Mouse (Mus musculus) kidney, adult 2 months (tissue): Measurements from ENCODE around the gene Aebp1. TPM values are rescaled to one million over a fixed set of nuclear protein-coding genes. Genes with fewer than 3 reads are reported as not detected.
A peak's percentile ranks its signal among the peaks of the same experiment; 100 is the strongest.

Source experiments
- DNase-seq: peaks from one replicate; pipeline ENCODE4 v3.0.0; 2021
- H3K27ac ChIP-seq: fragments of 200-500 bp; 2 replicates; pipeline ENCODE4 v1.5.1; 2012; ENCODE audit warnings: low read depth, low read length, control low read depth, inconsistent platforms; ENCODE audit not compliant: insufficient read depth
- H3K27me3 ChIP-seq: fragments of 200-500 bp; replicated peaks from 2 replicates; pipeline ENCODE4 v1.6.1; 2012; ENCODE audit warnings: mild to moderate bottlenecking, moderate library complexity, low read length, inconsistent platforms; ENCODE audit not compliant: control insufficient read depth, insufficient read depth
- H3K36me3 ChIP-seq: fragments of 200-500 bp; 2 replicates; pipeline ENCODE4 v1.6.1; 2012; ENCODE audit warnings: mild to moderate bottlenecking, moderate library complexity, low read length, inconsistent platforms; ENCODE audit not compliant: control insufficient read depth, insufficient read depth
- H3K4me1 ChIP-seq: fragments of 200-500 bp; 2 replicates; pipeline ENCODE4 v1.6.1; 2011; ENCODE audit warnings: low read length; ENCODE audit not compliant: control insufficient read depth, insufficient read depth
- H3K4me3 ChIP-seq: fragments of 200-500 bp; 2 replicates; pipeline ENCODE4 v1.5.1; 2011; ENCODE audit warnings: mild to moderate bottlenecking, low read depth, low read length, control low read depth; ENCODE audit not compliant: insufficient read depth
- CTCF ChIP-seq: fragments of 200-500 bp; conservative IDR thresholded peaks from 2 replicates; pipeline ENCODE4 v1.5.1; 2011; ENCODE audit warnings: low read depth, mild to moderate bottlenecking, control low read depth, low read length, moderate library complexity, mixed read lengths; ENCODE audit not compliant: insufficient read depth, insufficient read length
- POLR2A ChIP-seq: fragments of 200-500 bp; IDR thresholded peaks from one replicate; pipeline ENCODE4 v1.6.1; 2011; ENCODE audit warnings: low read depth, low read length, control low read depth
- WGBS: fragments of 180-500 bp; shearing (Covaris S2); methylation state at CpG from one replicate; pipeline ENCODE4 v1.1.7; 2018; 5-methylcytosine and 5-hydroxymethylcytosine counted together
- polyA plus RNA-seq: library from polyadenylated mRNA; depleted of rRNA; stranded (reverse); fragments of >200 nt; gene quantifications from 2 replicates; pipeline ENCODE4 v1.2.3, GENCODE M21; 2012

Gene Aebp1
- polyA plus RNA-seq, 1 experiment = 91.4 TPM

DNA sequence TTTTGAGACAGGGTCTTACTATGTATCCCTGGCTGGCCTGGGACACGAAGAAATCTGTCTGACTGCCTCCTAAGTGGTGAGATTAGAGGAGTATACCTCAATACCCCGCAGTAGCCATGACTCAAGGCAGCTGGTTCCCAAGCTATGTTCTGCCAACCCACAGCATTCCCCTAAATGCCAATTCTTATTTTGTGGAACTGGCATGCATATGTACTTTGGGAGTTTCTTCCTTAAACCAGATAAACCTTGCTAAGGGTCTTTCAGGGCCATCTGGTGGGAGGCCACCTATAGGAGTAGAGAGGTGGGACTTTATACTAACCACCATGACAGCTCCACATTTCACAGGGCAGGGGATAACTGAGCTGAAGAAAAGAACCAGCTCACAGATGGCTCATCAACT is 42.1 kb downstream of the Aebp1 start:
- H3K27me3 ChIP-seq = no peaks in the 10 kb centered on the region
- no peaks in the 10 kb centered on the region for H3K36me3 ChIP-seq
- H3K4me1 ChIP-seq = no peaks in the 10 kb centered on the region
- WGBS = 81% methylated on average over 2 of the region's 2 CpGs
- no peak overlapping the region for H3K4me3 ChIP-seq
- no peak for DNase-seq
- no peak for TF ChIP-seq CTCF
- TF ChIP-seq POLR2A = no peak
- H3K27ac ChIP-seq = no peak overlapping the region

DNA sequence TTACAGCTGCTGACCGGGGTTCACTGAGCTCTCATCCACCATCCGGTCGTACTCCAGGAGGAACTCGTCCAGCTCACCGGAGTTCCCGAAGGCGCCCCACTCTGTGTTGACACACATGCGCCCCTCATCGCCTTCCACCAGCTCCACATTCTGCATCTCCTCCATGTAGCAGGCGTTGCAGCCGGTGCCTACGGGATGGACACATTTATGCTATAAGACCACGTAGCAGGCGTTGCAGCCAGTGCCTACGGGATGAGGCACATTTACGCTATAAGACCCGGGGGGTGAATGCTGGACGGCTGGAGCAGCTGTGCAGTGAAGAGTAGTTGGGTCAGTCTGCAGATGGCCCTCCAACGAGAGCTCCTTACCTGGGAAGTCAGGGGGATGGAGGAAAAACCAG is 42.6 kb downstream of the Aebp1 start:
- no peak for TF ChIP-seq CTCF
- TF ChIP-seq POLR2A = no peak
- 84% methylated on average over 19 of the region's 19 CpGs for WGBS
- DNase-seq = no peak

DNA sequence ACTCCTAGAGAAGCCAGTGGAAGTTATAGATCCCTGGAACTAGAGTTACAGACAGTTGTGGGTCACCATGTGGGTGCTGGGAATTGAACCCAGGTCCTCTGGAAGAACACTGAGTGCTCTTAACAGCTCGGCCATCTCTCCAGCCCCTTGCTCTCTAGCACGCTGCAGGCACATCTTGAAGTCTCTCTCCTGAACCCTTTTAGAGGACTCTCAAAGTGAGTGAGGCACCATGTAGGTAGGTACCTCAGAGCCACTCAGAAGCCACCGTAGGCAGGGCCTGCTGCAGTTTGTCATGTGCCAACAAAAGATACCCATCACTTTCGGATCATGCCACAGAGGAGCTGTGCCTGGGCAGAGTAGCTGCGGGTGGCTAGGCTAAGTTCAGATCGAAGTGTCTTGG is 43.1 kb downstream of the Aebp1 start:
- H3K4me1 ChIP-seq = no peaks in the 10 kb centered on the region
- 95% methylated on average over 6 of the region's 6 CpGs for WGBS
- DNase-seq = no peak

More for the DNA sequence above, 42.6 kb downstream of the Aebp1 start:
- Histone ChIP-seq H3K36me3 (no peaks in the 10 kb centered on the region), H3K27me3 (no peaks in the 10 kb centered on the region), H3K4me3 (no peak overlapping the region), H3K27ac (no peak overlapping the region), H3K4me1 (no peaks in the 10 kb centered on the region)

DNA sequence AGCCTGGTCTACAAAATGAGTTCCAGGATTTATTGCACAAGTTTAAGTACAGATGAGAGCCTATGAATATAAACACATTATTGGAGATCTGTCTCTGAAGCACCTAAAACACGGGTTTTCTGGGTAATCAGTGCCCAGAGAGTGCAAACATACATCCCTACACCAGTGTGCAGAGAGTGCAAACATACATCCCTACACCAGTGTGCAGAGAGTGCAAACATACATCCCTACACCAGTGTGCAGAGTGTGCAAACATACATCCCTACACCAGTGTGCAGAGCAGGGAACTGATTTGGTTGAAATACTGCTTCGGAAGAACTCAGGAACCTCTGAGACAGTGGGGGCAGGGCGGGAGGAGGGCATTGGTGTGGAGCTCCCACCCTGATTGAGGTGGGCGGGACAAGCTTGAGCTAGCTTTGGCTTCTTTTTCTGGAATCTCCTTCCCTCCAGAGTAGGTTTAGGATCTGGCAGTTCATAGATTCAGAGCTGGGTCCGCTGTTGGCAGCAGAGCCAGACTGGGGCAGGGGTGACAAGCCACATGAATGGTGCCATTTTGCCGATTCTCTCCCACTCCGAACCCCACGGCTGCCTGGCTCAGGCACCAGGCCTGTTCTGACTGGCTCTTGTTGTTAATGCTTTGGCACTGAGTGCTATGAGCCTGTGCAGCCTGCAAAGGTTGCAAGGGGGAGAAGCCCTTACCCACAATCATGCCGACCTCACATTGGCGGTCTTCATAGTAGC is 44.2 kb downstream of the Aebp1 start:
- no peak overlapping the region for H3K27ac ChIP-seq
- WGBS = 81% methylated on average over 10 of the region's 10 CpGs
- no peaks in the 10 kb centered on the region for H3K4me1 ChIP-seq
- H3K36me3 ChIP-seq = no peaks in the 10 kb centered on the region
- H3K27me3 ChIP-seq = no peaks in the 10 kb centered on the region
- no peak overlapping the region for H3K4me3 ChIP-seq
- no peak for DNase-seq
- TF ChIP-seq CTCF = no peak
- no peak for TF ChIP-seq POLR2A

More for the DNA sequence above, 43.1 kb downstream of the Aebp1 start:
- H3K4me3 ChIP-seq = no peak overlapping the region
- TF ChIP-seq CTCF (no peak), POLR2A (no peak)
- H3K27me3 ChIP-seq = no peaks in the 10 kb centered on the region
- H3K36me3 ChIP-seq = no peaks in the 10 kb centered on the region
- H3K27ac ChIP-seq = no peak overlapping the region

DNA sequence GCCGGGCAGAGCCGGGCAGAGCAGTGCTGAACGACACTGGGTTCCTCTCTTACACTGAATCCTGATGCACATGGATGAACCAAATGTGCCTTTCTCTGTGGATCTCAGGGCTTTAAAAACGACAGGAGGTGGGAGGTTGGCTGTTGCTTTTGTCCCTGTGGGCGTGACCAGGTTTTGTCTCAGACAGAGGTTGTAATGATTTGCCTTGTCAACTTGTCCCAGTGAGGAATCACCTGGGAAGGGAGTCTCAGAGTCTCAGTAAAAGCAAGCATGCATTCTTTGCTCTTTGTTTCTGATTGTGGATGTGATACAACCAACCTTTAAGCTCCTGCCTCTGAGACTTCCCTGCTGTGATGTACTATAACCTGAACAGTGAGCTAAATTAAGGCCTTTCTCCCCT is 45.3 kb downstream of the Aebp1 start:
- Histone ChIP-seq H3K4me1 (no peaks in the 10 kb centered on the region), H3K4me3 (no peak overlapping the region), H3K27ac (no peak overlapping the region), H3K36me3 (no peaks in the 10 kb centered on the region), H3K27me3 (no peaks in the 10 kb centered on the region)
- WGBS = 62% methylated on average over 5 of the region's 5 CpGs
- DNase-seq = no peak
- TF ChIP-seq CTCF (no peak), POLR2A (no peak)

DNA sequence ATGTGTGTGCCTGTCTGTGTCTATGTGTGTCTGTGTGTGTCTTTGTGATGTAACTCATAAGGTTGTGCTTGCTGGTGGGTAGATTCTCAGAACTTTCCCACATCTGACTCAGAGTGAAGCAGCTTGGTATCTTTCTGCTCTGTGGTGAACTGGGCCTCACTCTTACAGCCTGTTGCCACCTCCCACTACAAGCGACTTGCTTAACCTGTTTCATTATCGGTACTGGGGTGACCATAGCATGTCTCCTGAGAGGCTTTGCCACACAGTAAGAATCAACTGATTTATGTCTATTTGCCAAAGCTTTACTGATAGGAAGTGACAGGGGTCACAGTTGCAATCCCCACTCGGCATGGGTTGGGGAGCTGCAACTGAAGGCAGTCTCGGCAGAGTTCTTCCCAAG is 46.9 kb downstream of the Aebp1 start:
- H3K4me3 ChIP-seq = no peak overlapping the region
- 75% methylated on average over 4 of the region's 4 CpGs for WGBS
- H3K27ac ChIP-seq = no peak overlapping the region
- H3K27me3 ChIP-seq = no peaks in the 10 kb centered on the region
- no peak for TF ChIP-seq POLR2A
- no peaks in the 10 kb centered on the region for H3K4me1 ChIP-seq
- H3K36me3 ChIP-seq = no peaks in the 10 kb centered on the region
- DNase-seq = no peak

DNA sequence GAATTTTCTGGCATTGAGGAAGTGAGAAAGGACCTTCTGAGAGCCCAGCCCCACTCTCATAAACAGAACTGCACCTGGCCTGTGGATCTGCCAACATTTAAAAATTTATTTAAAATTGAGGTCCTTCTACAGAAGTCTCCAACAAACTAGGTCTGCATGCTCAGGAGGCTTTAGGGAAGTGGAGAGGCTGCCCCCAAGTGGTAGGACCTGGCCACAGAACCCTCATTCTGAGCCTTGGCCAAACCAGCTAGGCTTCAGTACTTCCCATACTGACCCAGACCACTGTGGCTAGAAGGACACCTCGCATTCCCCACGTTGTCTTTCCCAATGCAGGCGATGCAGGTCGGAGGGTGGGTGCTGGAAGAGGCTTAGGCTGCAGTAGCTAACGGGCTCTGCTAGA is 50.9 kb downstream of the Aebp1 start:
- no peaks in the 10 kb centered on the region for H3K4me1 ChIP-seq
- H3K4me3 ChIP-seq = no peak overlapping the region
- WGBS = 36% methylated on average over 5 of the region's 5 CpGs
- peak; percentile 72 for TF ChIP-seq CTCF
- no peak for TF ChIP-seq POLR2A
- H3K27ac ChIP-seq = no peak overlapping the region
- DNase-seq = peak; percentile 59
- H3K36me3 ChIP-seq = no peaks in the 10 kb centered on the region
- H3K27me3 ChIP-seq = no peaks in the 10 kb centered on the region
